Mouse (Mus musculus) layer of hippocampus, postnatal 10 days (tissue): ENCODE data around the gene Itpr3. TPM values are rescaled to one million over a fixed set of nuclear protein-coding genes. Genes with fewer than 3 reads are reported as not detected.

ENCODE experiments used
- microRNA-seq, 2 experiments: library from miRNA; unstranded; fragments of <30 nt; microRNA quantifications; one replicate each; pipeline ENCODE4 v1.2.0; 2021
- total RNA-seq, 2 experiments: library from RNA; stranded (reverse); gene quantifications; 2 replicates each; pipeline ENCODE4 v1.2.3; 2021

The Itpr3 gene
- total RNA-seq, 2 experiments from 2014 or later: 2.4 to 2.9 TPM

Small RNA genes lying within 50 kb of the gene (microRNA-seq; reads per million reads assigned to microRNA genes)
- 0 reads per million in 2 experiments for gene Mir7677

Other genes starting within 250 kb of the Itpr3 start
- not detected for gene Nkx2-5, start 212.3 kb upstream of the Itpr3 start, total RNA-seq
- 1 to 10 TPM; 4.0 to 5.8 TPM for gene Kifc5b, start 140.2 kb upstream of the Itpr3 start, total RNA-seq
- 10 to 100 TPM; 23.0 to 23.9 TPM for gene Phf1, start 124.3 kb upstream of the Itpr3 start, total RNA-seq
- gene Cuta, start 117.7 kb upstream of the Itpr3 start, total RNA-seq: 100 to 1,000 TPM; 106 to 112 TPM
- 100 to 1,000 TPM; 450 to 479 TPM for gene Syngap1, start 116.1 kb upstream of the Itpr3 start, total RNA-seq
- 10 to 100 TPM; 11.8 to 14.0 TPM for gene Zbtb9, start 84.1 kb upstream of the Itpr3 start, total RNA-seq
- gene Bak1, start 28.3 kb upstream of the Itpr3 start, total RNA-seq: 10 to 100 TPM; 29.3 to 33.2 TPM
- 100 to 1,000 TPM; 152 to 168 TPM for gene Uqcc2, start 76.6 kb downstream of the Itpr3 start, total RNA-seq
- not detected for gene Ip6k3, start 110.5 kb downstream of the Itpr3 start, total RNA-seq
- 10 to 100 TPM; 48.4 to 56.2 TPM for gene Lemd2, start 147.2 kb downstream of the Itpr3 start, total RNA-seq